8 mouse cellular contexts compared by ENCODE assay signal in the genomic region with DNA sequence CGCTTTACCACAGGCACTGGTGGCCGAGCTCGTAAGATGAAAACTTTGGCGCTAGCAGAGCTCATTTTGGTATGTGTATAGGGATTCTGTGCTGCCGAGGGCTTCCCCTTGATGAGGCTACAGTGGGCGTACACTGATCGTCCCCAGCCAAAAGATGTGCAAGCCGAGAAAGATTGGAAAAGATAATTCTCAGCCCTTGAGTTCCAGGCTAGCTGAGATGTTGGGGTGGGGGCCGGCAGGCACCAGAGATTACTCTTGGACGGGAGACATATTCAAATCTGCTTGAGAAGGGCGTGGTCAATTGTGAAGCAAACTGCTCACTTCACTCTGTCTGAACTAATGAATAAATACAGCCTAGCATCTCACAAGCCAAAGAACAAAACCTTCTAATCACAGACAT.
DNase-seq lines count a peak whose midpoint lies in the region; ATAC-seq and TF ChIP-seq lines count a peak whose summit lies in the region.

No protein-coding gene starts in this region.

- H3K36me3 ChIP-seq in heart, embryonic 16.5 days (ENCODE audit: control insufficient read depth, insufficient read depth): no peaks in the 10 kb centered on the region
- no peaks in the 10 kb centered on the region for H3K36me3 ChIP-seq in hindbrain, embryonic 15.5 days
- H3K36me3 ChIP-seq in midbrain, embryonic 15.5 days (replicated peaks): no peaks in the 10 kb centered on the region

- H3K4me2 ChIP-seq in heart, embryonic 16.5 days (ENCODE audit: low read depth, low read length): peak overlapping the region; percentile 60
- H3K4me2 ChIP-seq in hindbrain, embryonic 15.5 days: peak overlapping the region; percentile 37; the same call in 1 of the 2 replicates
- H3K4me2 ChIP-seq in midbrain, embryonic 15.5 days: peak overlapping the region; percentile 20

- H3K27ac ChIP-seq in heart, embryonic 16.5 days (ENCODE audit: low read length): peak overlapping the region; percentile 89
- no peak overlapping the region for H3K27ac ChIP-seq in hindbrain, embryonic 15.5 days (replicated peaks)
- H3K27ac ChIP-seq in midbrain, embryonic 15.5 days: peak overlapping the region; percentile 29; the same call in 1 of the 2 replicates

- H3K4me1 ChIP-seq in heart, embryonic 16.5 days (ENCODE audit: control insufficient read depth, insufficient read depth, low read length): peaks cover 57% of the 10 kb centered on the region
- H3K4me1 ChIP-seq in hindbrain, embryonic 15.5 days (replicated peaks): peaks cover 44% of the 10 kb centered on the region
- H3K4me1 ChIP-seq in midbrain, embryonic 15.5 days: peaks cover 63% of the 10 kb centered on the region

- WGBS in heart, embryonic 16.5 days: 26% methylated on average over 11 of the region's 11 CpGs
- WGBS in hindbrain, embryonic 15.5 days: 29% methylated on average over 11 of the region's 11 CpGs
- WGBS in midbrain, embryonic 15.5 days: 13% methylated on average over 11 of the region's 11 CpGs

- TF ChIP-seq POLR2A in brain, embryonic 14.5 days (IDR thresholded peaks at IDR 0.05; ENCODE audit: borderline replicate concordance, extremely low read depth, insufficient read depth, insufficient read length, poor library complexity, severe bottlenecking): no peak

- no peaks in the 10 kb centered on the region for H3K9me3 ChIP-seq in heart, embryonic 16.5 days (replicated peaks; ENCODE audit: control insufficient read depth, low read length)
- H3K9me3 ChIP-seq in hindbrain, embryonic 15.5 days: no peaks in the 10 kb centered on the region
- no peaks in the 10 kb centered on the region for H3K9me3 ChIP-seq in midbrain, embryonic 15.5 days

- DNase-seq in heart, adult 18-20 months: no peak
- peak; percentile 73 for DNase-seq in brain, embryonic 14.5 days (ENCODE audit: low read depth)
- no peak for DNase-seq in kidney, postnatal 25 days
- no peak for DNase-seq in cerebellum, adult 9-11 months
- no peak for DNase-seq in frontal cortex, postnatal 14 days (ENCODE audit: low spot score in 2 of 2)

- TF ChIP-seq CTCF in brain, embryonic 14.5 days (IDR thresholded peaks at IDR 0.05; ENCODE audit: borderline replicate concordance, extremely low read depth, insufficient read depth, insufficient read length): no peak

- ATAC-seq in heart, embryonic 16.5 days (replicated peaks; ENCODE audit: extremely low read depth, insufficient read depth, low FRiP score): no peak
- no peak for ATAC-seq in hindbrain, embryonic 15.5 days (ENCODE audit: low FRiP score, low read depth)
- no peak for ATAC-seq in midbrain, embryonic 15.5 days (replicated peaks)

- no peaks in the 10 kb centered on the region for H3K27me3 ChIP-seq in heart, embryonic 16.5 days (ENCODE audit: control insufficient read depth, insufficient read depth, low read length)
- no peaks in the 10 kb centered on the region for H3K27me3 ChIP-seq in hindbrain, embryonic 15.5 days
- 0 out of 2 replicates have a peak, but pooled peaks cover 3% of the 10 kb centered on the region for H3K27me3 ChIP-seq in midbrain, embryonic 15.5 days (replicated peaks)

- peak overlapping the region; percentile 71 for H3K9ac ChIP-seq in heart, embryonic 16.5 days (ENCODE audit: low read length)
- H3K9ac ChIP-seq in hindbrain, embryonic 15.5 days: no peak overlapping the region
- no peak overlapping the region for H3K9ac ChIP-seq in midbrain, embryonic 15.5 days

- H3K4me3 ChIP-seq in heart, embryonic 16.5 days (ENCODE audit: low read length): peak overlapping the region; percentile 48
- no peak overlapping the region for H3K4me3 ChIP-seq in hindbrain, embryonic 15.5 days
- no peak overlapping the region for H3K4me3 ChIP-seq in midbrain, embryonic 15.5 days
